Mouse (Mus musculus) heart, embryonic 12.5 days (tissue): Measurements from ENCODE around the gene Sobp. TPM values are rescaled to one million over a fixed set of nuclear protein-coding genes. Genes with fewer than 3 reads are reported as not detected.

Experiments used
- ATAC-seq: fragments of 200-750 bp; cut with Nextera tagmentation; 2 replicates; pipeline ENCODE4 v1.8.0; 2017; ENCODE audit warnings: moderate TSS enrichment, moderate library complexity; ENCODE audit not compliant: insufficient number of reproducible peaks, low FRiP score
- H3K27ac ChIP-seq: fragments of 300-500 bp; sonication (generic); 2 replicates; pipeline ENCODE4 v1.5.1; 2016; ENCODE audit warnings: mild to moderate bottlenecking, moderate library complexity; ENCODE audit not compliant: poor library complexity, severe bottlenecking
- H3K27me3 ChIP-seq: fragments of 300-500 bp; sonication (generic); replicated peaks from 2 replicates; pipeline ENCODE4 v1.6.1; 2016; ENCODE audit warnings: mild to moderate bottlenecking, moderate library complexity
- H3K36me3 ChIP-seq: fragments of 300-500 bp; sonication (generic); 2 replicates; pipeline ENCODE4 v1.6.1; 2016; ENCODE audit warnings: mild to moderate bottlenecking, moderate library complexity
- H3K4me1 ChIP-seq: fragments of 300-500 bp; sonication (generic); replicated peaks from 2 replicates; pipeline ENCODE4 v1.6.1; 2016; ENCODE audit warnings: mild to moderate bottlenecking
- H3K4me2 ChIP-seq: fragments of 300-500 bp; sonication (generic); 2 replicates; pipeline ENCODE4 v1.6.1; 2016; ENCODE audit warnings: mild to moderate bottlenecking, moderate library complexity
- H3K4me3 ChIP-seq: fragments of 300-500 bp; sonication (generic); 2 replicates; pipeline ENCODE4 v1.5.1; 2016; ENCODE audit warnings: mild to moderate bottlenecking
- H3K9ac ChIP-seq: fragments of 300-500 bp; sonication (generic); 2 replicates; pipeline ENCODE4 v1.6.1; 2016; ENCODE audit warnings: mild to moderate bottlenecking, moderate library complexity
- H3K9me3 ChIP-seq: fragments of 300-500 bp; sonication (generic); replicated peaks from 2 replicates; pipeline ENCODE4 v1.6.1; 2016; ENCODE audit warnings: mild to moderate bottlenecking, moderate library complexity
- WGBS: fragments of 180-500 bp; shearing (Covaris S2); methylation state at CpG from one replicate; pipeline ENCODE4 v1.1.7; 2016; 5-methylcytosine and 5-hydroxymethylcytosine counted together
- polyA plus RNA-seq: library from polyadenylated mRNA; unstranded; fragments of >200 nt; fragmentation: Nextera tagmentation; extraction: Ambion mirVana; gene quantifications from 2 replicates; pipeline ENCODE4 v1.2.1, GENCODE M21; 2016

Sobp gene
- polyA plus RNA-seq, 1 experiment from 2014 or later, result 3.1 TPM

DNA sequence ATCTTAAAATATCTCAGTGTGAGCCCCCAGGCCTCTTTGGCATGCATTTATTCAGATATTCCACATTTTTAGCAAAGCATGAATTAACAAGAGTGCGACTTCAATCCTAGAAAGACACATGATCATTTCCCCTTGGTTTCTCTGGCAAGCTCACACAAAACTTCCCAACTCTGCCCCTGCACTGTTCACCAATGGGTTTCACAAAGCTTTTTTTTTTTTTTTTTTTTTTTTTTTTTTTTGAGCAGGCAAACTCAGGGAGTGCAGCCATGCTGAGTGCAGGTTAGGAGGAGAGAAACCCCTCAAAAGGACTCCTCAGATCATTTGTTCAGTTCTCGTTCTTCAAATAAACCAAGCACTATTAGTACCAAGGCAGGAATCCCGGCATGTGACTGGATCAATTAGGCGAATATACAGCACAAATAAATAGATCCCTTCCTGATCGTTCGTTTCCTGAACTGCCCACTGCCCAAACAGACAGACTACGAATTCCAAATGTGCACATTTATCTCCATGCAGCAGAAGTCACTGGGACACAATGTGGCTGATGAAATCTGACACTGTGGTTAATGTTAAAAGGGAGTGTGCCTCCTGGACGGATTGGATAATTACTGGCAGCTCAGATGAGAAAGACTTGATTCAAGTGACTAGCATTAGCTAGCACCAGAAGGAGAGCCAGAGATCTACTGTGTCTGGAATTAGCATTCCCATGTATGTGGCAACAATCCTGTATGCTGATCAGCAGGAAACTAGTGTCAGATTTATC, 53.5 kb downstream of the Sobp start:
- Histone ChIP-seq H3K4me2 (no peak overlapping the region), H3K4me1 (peaks cover 46% of the 10 kb centered on the region), H3K9me3 (no peaks in the 10 kb centered on the region), H3K9ac (no peak overlapping the region), H3K36me3 (no peaks in the 10 kb centered on the region), H3K27ac (no peak overlapping the region), H3K27me3 (no peaks in the 10 kb centered on the region), H3K4me3 (no peak overlapping the region)
- WGBS, result 39% methylated on average over 8 of the region's 8 CpGs
- ATAC-seq, result no peak

DNA sequence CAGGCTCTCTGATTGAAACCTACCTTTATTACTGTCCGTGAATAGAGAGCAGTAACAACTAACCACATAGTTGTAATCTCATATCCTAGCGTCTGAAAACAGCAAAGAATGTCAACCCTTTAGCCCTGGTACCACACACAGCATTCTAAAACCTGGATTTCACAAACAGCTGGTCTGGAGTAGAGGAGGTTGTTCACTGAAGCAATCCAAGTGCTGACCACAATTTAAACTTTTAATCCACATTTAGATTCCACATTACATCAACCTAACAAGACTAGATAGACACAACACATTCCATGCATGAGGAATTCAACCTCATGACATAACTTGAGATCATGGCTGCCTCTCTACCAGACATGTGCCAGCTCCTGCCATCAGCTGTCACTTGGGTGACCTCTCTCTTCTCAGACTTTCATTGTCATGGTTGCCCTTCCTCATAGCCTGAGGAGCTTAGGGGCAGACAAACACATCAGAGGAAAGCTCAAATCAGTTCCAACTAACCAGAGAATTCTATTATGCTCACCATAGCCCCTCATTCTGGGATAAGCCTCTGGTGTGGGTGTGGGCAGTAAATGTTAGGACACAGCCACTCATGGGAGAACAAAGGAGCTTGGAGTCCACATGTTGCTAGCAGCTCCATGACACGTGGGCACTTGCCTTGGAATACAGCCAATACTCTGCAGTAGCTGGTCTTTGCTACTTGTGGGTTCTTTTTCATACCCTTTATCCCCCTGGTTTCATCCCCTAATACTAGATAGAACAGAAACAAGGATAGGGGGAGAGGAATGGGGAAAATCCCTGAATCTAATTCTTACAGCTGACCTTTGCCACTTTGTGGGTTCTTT, 58.0 kb downstream of the Sobp start:
- Histone ChIP-seq H3K27me3 (no peaks in the 10 kb centered on the region), H3K4me2 (no peak overlapping the region), H3K4me3 (no peak overlapping the region), H3K36me3 (no peaks in the 10 kb centered on the region), H3K9me3 (no peaks in the 10 kb centered on the region), H3K27ac (no peak overlapping the region), H3K4me1 (peaks cover 39% of the 10 kb centered on the region), H3K9ac (no peak overlapping the region)
- ATAC-seq, result no peak
- WGBS, result 65% methylated on average over 3 of the region's 3 CpGs

DNA sequence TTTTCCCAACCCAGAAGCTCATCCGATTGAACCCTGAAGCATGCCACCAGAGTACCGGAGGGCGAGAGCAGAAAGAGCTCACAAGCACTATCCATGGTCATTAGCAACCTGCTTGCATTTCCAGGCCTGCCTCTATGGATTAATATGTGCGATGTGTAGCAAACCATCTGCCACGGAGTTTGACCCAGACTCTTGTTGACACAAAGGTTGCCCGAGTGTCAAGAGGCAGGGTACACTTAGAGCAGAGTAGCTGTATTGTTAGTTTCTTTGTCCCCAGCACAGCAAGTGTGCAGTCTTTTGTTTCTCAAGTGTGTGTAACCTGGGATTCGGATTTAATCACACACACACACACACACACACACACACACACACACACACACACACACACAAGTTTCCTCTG, 62.0 kb downstream of the Sobp start:
- Histone ChIP-seq H3K4me2 (no peak overlapping the region), H3K36me3 (no peaks in the 10 kb centered on the region), H3K27me3 (no peaks in the 10 kb centered on the region), H3K9me3 (no peaks in the 10 kb centered on the region), H3K9ac (no peak overlapping the region), H3K4me3 (no peak overlapping the region), H3K4me1 (peaks cover 29% of the 10 kb centered on the region), H3K27ac (no peak overlapping the region)
- 78% methylated on average over 7 of the region's 7 CpGs for WGBS
- no peak for ATAC-seq

DNA sequence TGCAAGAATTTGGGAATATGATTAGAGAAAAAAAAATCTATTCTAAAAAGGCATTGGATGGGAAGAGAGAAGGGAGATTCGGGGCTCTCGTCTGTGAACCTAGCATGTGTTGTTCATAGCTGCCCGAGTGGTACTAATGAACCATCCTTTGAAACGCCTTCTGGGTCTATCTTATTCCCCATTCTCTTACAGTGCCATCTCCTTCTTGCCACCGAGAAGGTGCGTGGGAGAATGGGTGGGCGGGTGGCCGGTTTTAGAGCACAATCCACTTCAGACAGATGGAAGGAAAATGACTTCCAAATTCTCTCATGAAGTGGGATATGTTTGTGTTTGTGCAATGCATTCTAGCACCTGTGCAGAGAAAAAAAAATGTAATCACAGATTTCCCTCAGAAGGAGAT, 67.7 kb downstream of the Sobp start:
- Histone ChIP-seq H3K36me3 (no peaks in the 10 kb centered on the region), H3K4me2 (no peak overlapping the region), H3K9me3 (no peaks in the 10 kb centered on the region), H3K27ac (no peak overlapping the region), H3K9ac (no peak overlapping the region), H3K4me3 (no peak overlapping the region), H3K4me1 (peaks cover 2% of the 10 kb centered on the region), H3K27me3 (no peaks in the 10 kb centered on the region)
- 77% methylated on average over 8 of the region's 8 CpGs for WGBS
- no peak for ATAC-seq

DNA sequence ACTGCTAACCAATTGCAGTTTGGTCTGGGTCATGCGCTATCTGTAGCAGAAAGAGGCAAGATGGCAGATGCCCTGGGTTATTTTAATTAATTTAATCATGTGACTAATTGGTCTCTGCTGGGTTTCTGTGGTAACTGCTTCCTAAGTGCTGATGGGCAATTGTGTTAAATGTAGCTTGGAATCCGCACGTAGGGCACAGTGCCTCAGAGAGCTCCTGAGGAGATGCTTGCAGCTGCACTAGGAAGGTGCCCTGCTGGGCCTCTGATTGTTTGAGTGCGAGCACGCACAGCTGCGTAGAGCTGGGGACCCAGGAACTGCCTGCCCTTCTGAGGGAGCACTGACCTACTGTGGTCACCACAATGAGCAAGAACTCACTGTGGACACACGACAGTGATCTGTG, 68.1 kb downstream of the Sobp start:
- no peaks in the 10 kb centered on the region for H3K27me3 ChIP-seq
- H3K4me1 ChIP-seq, result peaks cover 6% of the 10 kb centered on the region
- H3K9ac ChIP-seq, result no peak overlapping the region
- no peak overlapping the region for H3K4me3 ChIP-seq
- WGBS, result 50% methylated on average over 7 of the region's 7 CpGs
- no peaks in the 10 kb centered on the region for H3K36me3 ChIP-seq
- H3K4me2 ChIP-seq, result no peak overlapping the region
- H3K9me3 ChIP-seq, result no peaks in the 10 kb centered on the region
- no peak overlapping the region for H3K27ac ChIP-seq
- no peak for ATAC-seq

DNA sequence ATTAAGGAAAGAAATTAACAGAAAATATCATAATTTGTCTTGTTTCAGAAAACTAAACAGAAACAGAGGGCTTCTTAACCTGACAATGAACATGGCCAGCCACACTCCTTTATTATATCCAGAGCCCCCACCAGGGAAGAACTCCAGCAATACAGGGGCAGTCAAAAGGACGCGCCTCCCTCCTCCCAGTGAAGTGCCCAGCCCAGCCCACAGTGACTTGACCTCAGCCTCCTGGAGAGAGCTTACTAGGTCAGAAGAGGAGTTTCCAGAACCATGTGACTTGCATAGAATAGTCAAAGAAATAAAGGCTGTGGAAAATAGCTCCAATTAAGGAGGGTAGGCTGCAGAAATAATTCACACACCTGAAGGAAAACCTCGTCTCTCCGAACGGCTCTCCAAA, 73.8 kb downstream of the Sobp start:
- H3K27ac ChIP-seq, result no peak overlapping the region
- 68% methylated on average over 5 of the region's 5 CpGs for WGBS
- no peak overlapping the region for H3K4me3 ChIP-seq
- peaks cover 24% of the 10 kb centered on the region for H3K4me1 ChIP-seq
- no peaks in the 10 kb centered on the region for H3K9me3 ChIP-seq
- no peak overlapping the region for H3K9ac ChIP-seq
- H3K36me3 ChIP-seq, result no peaks in the 10 kb centered on the region
- no peaks in the 10 kb centered on the region for H3K27me3 ChIP-seq
- no peak overlapping the region for H3K4me2 ChIP-seq
- no peak for ATAC-seq

DNA sequence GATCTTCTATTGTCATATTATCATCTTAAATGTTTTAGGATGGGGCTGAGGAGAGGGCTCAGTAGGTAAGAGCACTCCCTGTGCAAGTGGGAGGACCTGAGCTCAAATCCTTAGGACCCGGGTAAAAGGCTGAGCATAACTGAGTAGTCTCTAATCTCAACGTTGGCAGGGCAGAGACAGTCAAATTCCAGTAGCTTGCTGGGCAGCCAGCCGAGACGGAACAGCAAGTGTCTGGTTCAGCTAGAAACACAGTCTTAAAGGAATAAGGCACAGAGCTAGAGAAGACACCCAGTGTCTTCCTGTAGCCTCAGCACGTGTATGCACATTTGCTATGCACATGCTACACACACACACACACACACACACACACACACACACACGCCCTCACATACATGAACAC, 75.1 kb downstream of the Sobp start:
- Histone ChIP-seq H3K27ac (no peak overlapping the region), H3K4me1 (peaks cover 33% of the 10 kb centered on the region), H3K9me3 (no peaks in the 10 kb centered on the region), H3K27me3 (no peaks in the 10 kb centered on the region), H3K4me3 (no peak overlapping the region), H3K36me3 (no peaks in the 10 kb centered on the region), H3K9ac (no peak overlapping the region), H3K4me2 (no peak overlapping the region)
- no peak for ATAC-seq
- WGBS, result 64% methylated on average over 6 of the region's 6 CpGs

DNA sequence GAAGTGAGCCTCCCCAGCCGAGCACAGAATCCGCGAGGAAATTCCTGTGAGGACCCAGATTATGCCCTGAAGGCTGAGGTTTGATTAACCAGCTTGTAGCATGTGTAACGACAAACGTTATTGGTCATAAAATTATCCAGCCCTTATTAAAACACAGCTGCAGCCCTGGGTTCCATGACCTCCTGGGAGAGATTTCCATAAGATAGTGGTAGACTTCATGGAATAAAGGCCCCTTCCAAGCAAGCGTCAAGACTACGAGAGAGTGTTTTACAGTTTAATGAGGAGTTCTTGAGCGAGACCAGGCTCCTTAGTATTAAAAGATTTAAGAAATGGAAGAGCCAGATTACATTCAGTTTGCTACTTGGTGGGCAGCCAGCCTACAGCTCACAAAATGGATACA, 76.6 kb downstream of the Sobp start:
- no peak overlapping the region for H3K4me3 ChIP-seq
- no peak overlapping the region for H3K4me2 ChIP-seq
- H3K9ac ChIP-seq, result no peak overlapping the region
- H3K36me3 ChIP-seq, result no peaks in the 10 kb centered on the region
- H3K4me1 ChIP-seq, result peaks cover 33% of the 10 kb centered on the region
- H3K27me3 ChIP-seq, result no peaks in the 10 kb centered on the region
- H3K9me3 ChIP-seq, result no peaks in the 10 kb centered on the region
- H3K27ac ChIP-seq, result no peak overlapping the region
- no peak for ATAC-seq
- WGBS, result 77% methylated on average over 8 of the region's 8 CpGs

DNA sequence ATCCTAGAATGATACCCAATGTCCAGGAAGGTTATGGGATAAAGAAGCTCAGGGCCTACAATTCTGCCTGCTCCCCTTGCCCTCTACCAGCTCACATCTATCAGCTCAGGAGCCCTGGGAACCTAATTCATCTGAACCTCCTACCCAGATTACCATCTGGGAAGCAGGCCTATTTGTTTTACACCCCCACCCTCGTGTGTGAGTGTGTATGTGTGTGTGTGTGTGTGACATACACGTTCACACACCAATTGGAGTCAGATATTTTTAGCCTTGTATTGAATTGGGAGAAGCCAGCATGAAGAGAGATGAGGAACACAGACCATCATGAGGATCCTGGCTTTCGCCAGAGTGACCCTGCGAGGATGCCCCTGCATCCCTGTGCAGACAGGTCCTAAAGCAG, 77.7 kb downstream of the Sobp start:
- Histone ChIP-seq H3K36me3 (no peaks in the 10 kb centered on the region), H3K27ac (no peak overlapping the region), H3K9ac (no peak overlapping the region), H3K4me2 (no peak overlapping the region), H3K9me3 (no peaks in the 10 kb centered on the region), H3K4me3 (no peak overlapping the region), H3K4me1 (peaks cover 30% of the 10 kb centered on the region), H3K27me3 (no peaks in the 10 kb centered on the region)
- WGBS, result 63% methylated on average over 4 of the region's 4 CpGs
- ATAC-seq, result no peak

DNA sequence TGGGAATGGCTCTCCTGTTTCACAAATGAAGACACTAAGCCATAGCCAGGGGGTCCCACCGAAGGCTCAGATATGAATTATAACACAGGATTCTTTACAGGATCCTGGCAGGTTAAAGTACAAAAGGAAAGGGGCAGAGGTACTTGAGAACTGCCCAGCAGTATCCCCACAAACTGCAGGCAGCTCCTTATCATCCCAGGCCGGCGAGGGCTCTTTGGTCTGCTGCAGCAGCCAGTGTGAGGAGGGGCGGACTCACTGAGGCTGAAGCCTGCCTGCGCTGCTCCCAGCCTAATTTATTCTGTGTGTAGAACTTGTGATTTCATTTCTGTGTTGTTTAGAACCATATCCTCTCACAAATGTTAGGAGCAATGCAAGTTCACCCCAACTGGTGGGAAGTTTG, 79.8 kb downstream of the Sobp start:
- H3K27ac ChIP-seq, result no peak overlapping the region
- no peak for ATAC-seq
- H3K4me1 ChIP-seq, result peaks cover 21% of the 10 kb centered on the region
- no peak overlapping the region for H3K4me2 ChIP-seq
- no peaks in the 10 kb centered on the region for H3K27me3 ChIP-seq
- no peaks in the 10 kb centered on the region for H3K9me3 ChIP-seq
- H3K4me3 ChIP-seq, result no peak overlapping the region
- 14% methylated on average over 5 of the region's 5 CpGs for WGBS
- H3K9ac ChIP-seq, result no peak overlapping the region
- no peaks in the 10 kb centered on the region for H3K36me3 ChIP-seq

DNA sequence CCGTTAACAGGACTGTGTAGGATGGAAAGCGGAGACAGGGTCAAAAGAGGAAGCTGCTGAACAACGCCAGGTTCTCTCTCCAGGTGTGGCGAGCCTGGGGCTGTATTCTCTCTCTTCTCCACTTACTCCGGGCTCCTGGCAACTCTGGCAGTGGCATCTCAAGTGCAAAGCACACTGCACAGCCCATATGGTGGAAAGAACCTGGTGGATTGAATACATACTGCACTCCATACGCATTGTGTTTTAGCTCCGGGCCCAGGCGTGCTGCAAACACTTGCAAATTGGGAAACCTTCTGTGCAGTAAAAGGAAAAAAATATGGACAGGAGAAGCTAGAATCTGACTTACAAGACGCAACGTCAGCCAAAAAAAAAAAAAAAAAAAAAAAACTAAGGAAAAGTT, 80.9 kb downstream of the Sobp start:
- WGBS, result 84% methylated on average over 10 of the region's 10 CpGs
- ATAC-seq, result no peak
- H3K4me3 ChIP-seq, result no peak overlapping the region
- H3K27me3 ChIP-seq, result no peaks in the 10 kb centered on the region
- 0 out of 2 replicates have a peak, but pooled peaks cover 3% of the 10 kb centered on the region for H3K9me3 ChIP-seq
- H3K9ac ChIP-seq, result no peak overlapping the region
- no peak overlapping the region for H3K4me2 ChIP-seq
- no peak overlapping the region for H3K27ac ChIP-seq
- peaks cover 5% of the 10 kb centered on the region; the same call in 1 of the 2 replicates for H3K36me3 ChIP-seq
- H3K4me1 ChIP-seq, result peaks cover 21% of the 10 kb centered on the region
